Mouse (Mus musculus): ENCODE data around the gene Ankle2. TPM values are rescaled to one million over a fixed set of nuclear protein-coding genes. Genes with fewer than 3 reads are reported as not detected.

The Ankle2 gene
- polyA plus RNA-seq, 1 experiment from 2014 or later = 44.4 TPM

- Histone ChIP-seq H3K36me3 (ENCODE audit: control insufficient read depth, insufficient read depth, low read length) (peaks cover 8% of the 10 kb centered on the region), H3K4me1 (ENCODE audit: control insufficient read depth, insufficient read depth, low read length) (peaks cover 3% of the 10 kb centered on the region), H3K9me3 (ENCODE audit: control insufficient read depth, low read length) (no peaks in the 10 kb centered on the region), H3K27me3 (ENCODE audit: control insufficient read depth, insufficient read depth, low read length) (no peaks in the 10 kb centered on the region), H3K9ac (ENCODE audit: low read length) (no peak overlapping the region), H3K4me2 (ENCODE audit: low read depth, severe bottlenecking) (no peak overlapping the region), H3K4me3 (ENCODE audit: low read depth, low read length) (no peak overlapping the region), H3K27ac (replicated peaks; ENCODE audit: low read depth, low read length) (no peak overlapping the region)
- no peak for DNase-seq (ENCODE audit: low spot score)
- WGBS = 90% methylated on average over 6 of the region's 6 CpGs
- ATAC-seq (ENCODE audit: insufficient number of reproducible peaks, low FRiP score, low TSS enrichment, low read depth) = no peak
These were observed 39.4 kb downstream of the Ankle2 start for GRCm38 (mm10) chr5:110270242-110270641.

DNA sequence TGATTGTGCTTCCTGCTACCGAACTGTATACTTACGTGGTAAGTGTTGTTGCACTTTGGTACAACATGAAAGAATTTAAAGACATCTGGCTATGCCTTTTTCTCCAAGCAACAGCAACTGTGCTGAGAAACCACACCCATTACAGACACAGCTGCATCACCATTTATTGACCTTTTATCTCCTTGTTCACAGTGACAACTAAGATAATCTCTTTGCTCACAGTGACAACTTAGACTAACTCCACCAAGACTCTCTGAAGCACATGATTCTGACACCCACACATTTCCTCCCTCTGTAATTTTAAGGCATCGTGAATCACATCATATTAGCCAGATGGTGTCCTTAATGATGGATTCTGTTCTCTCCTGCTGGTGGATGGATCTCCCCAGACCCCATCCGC, 43.3 kb downstream of the Ankle2 start:
- 80% methylated on average over 4 of the region's 4 CpGs for WGBS
- no peaks in the 10 kb centered on the region for H3K36me3 ChIP-seq (ENCODE audit: control insufficient read depth, insufficient read depth, low read length)
- H3K9me3 ChIP-seq (ENCODE audit: control insufficient read depth, low read length) = no peaks in the 10 kb centered on the region
- no peak overlapping the region for H3K4me2 ChIP-seq (ENCODE audit: low read depth, severe bottlenecking)
- H3K27ac ChIP-seq (replicated peaks; ENCODE audit: low read depth, low read length) = no peak overlapping the region
- no peak overlapping the region for H3K4me3 ChIP-seq (ENCODE audit: low read depth, low read length)
- ATAC-seq (ENCODE audit: insufficient number of reproducible peaks, low FRiP score, low TSS enrichment, low read depth) = no peak
- no peak for DNase-seq (ENCODE audit: low spot score)
- no peak overlapping the region for H3K9ac ChIP-seq (ENCODE audit: low read length)
- H3K27me3 ChIP-seq (ENCODE audit: control insufficient read depth, insufficient read depth, low read length) = no peaks in the 10 kb centered on the region
- H3K4me1 ChIP-seq (ENCODE audit: control insufficient read depth, insufficient read depth, low read length) = no peaks in the 10 kb centered on the region

GRCm38 (mm10) chr5:110274846-110275245, 44.0 kb downstream of the Ankle2 start:
- WGBS = 73% methylated on average over 2 of the region's 2 CpGs
- no peak for DNase-seq (ENCODE audit: low spot score)
- H3K27ac ChIP-seq (replicated peaks; ENCODE audit: low read depth, low read length) = no peak overlapping the region
- no peaks in the 10 kb centered on the region for H3K4me1 ChIP-seq (ENCODE audit: control insufficient read depth, insufficient read depth, low read length)
- H3K27me3 ChIP-seq (ENCODE audit: control insufficient read depth, insufficient read depth, low read length) = no peaks in the 10 kb centered on the region
- H3K4me3 ChIP-seq (ENCODE audit: low read depth, low read length) = no peak overlapping the region
- H3K36me3 ChIP-seq (ENCODE audit: control insufficient read depth, insufficient read depth, low read length) = no peaks in the 10 kb centered on the region
- H3K9me3 ChIP-seq (ENCODE audit: control insufficient read depth, low read length) = no peaks in the 10 kb centered on the region
- no peak overlapping the region for H3K4me2 ChIP-seq (ENCODE audit: low read depth, severe bottlenecking)
- no peak for ATAC-seq (ENCODE audit: insufficient number of reproducible peaks, low FRiP score, low TSS enrichment, low read depth)
- H3K9ac ChIP-seq (ENCODE audit: low read length) = no peak overlapping the region

DNA sequence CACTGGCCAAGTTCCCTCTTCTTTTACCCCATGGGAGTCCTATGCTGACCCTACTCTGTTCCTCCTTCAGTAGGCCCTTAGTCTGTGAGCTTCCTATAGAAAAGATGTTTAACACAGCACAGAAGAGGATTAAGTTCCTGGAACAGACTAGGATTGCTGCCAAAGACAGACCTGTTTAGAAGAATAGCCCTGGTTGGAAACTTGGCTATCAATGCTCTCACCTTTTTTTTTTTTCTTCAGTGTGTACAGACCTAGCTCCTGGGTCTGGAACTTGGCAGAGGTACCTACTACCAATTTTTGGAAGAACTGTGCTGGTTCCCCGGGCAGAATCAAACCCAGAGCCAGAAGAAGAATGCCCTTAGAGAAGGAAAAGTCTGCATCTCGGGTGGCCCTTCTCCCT, 45.6 kb downstream of the Ankle2 start:
- WGBS = 80% methylated on average over 2 of the region's 2 CpGs
- DNase-seq (ENCODE audit: low spot score) (no peak), ATAC-seq (ENCODE audit: insufficient number of reproducible peaks, low FRiP score, low TSS enrichment, low read depth) (no peak)
- Histone ChIP-seq H3K27me3 (ENCODE audit: control insufficient read depth, insufficient read depth, low read length) (no peaks in the 10 kb centered on the region), H3K36me3 (ENCODE audit: control insufficient read depth, insufficient read depth, low read length) (no peaks in the 10 kb centered on the region), H3K9me3 (ENCODE audit: control insufficient read depth, low read length) (no peaks in the 10 kb centered on the region), H3K27ac (replicated peaks; ENCODE audit: low read depth, low read length) (no peak overlapping the region), H3K4me3 (ENCODE audit: low read depth, low read length) (no peak overlapping the region), H3K4me2 (ENCODE audit: low read depth, severe bottlenecking) (no peak overlapping the region), H3K4me1 (ENCODE audit: control insufficient read depth, insufficient read depth, low read length) (no peaks in the 10 kb centered on the region), H3K9ac (ENCODE audit: low read length) (no peak overlapping the region)

GRCm38 (mm10) chr5:110276910-110277309, 46.1 kb downstream of the Ankle2 start:
- Histone ChIP-seq H3K4me2 (ENCODE audit: low read depth, severe bottlenecking) (no peak overlapping the region), H3K9ac (ENCODE audit: low read length) (no peak overlapping the region), H3K4me1 (ENCODE audit: control insufficient read depth, insufficient read depth, low read length) (no peaks in the 10 kb centered on the region), H3K27ac (replicated peaks; ENCODE audit: low read depth, low read length) (no peak overlapping the region), H3K9me3 (ENCODE audit: control insufficient read depth, low read length) (no peaks in the 10 kb centered on the region), H3K4me3 (ENCODE audit: low read depth, low read length) (no peak overlapping the region), H3K27me3 (ENCODE audit: control insufficient read depth, insufficient read depth, low read length) (no peaks in the 10 kb centered on the region), H3K36me3 (ENCODE audit: control insufficient read depth, insufficient read depth, low read length) (no peaks in the 10 kb centered on the region)
- DNase-seq (ENCODE audit: low spot score) (no peak), ATAC-seq (ENCODE audit: insufficient number of reproducible peaks, low FRiP score, low TSS enrichment, low read depth) (peak; percentile 26; the same call in 1 of the 2 replicates)
- WGBS = 97% methylated on average over 1 of the region's 1 CpGs

- H3K4me2 ChIP-seq (ENCODE audit: low read depth, severe bottlenecking) = no peak overlapping the region
- ATAC-seq (ENCODE audit: insufficient number of reproducible peaks, low FRiP score, low TSS enrichment, low read depth) (no peak), DNase-seq (ENCODE audit: low spot score) (no peak)
- no peaks in the 10 kb centered on the region for H3K9me3 ChIP-seq (ENCODE audit: control insufficient read depth, low read length)
- H3K27me3 ChIP-seq (ENCODE audit: control insufficient read depth, insufficient read depth, low read length) = peaks cover 7% of the 10 kb centered on the region
- H3K9ac ChIP-seq (ENCODE audit: low read length) = no peak overlapping the region
- 90% methylated on average over 2 of the region's 2 CpGs for WGBS
- H3K4me3 ChIP-seq (ENCODE audit: low read depth, low read length) = no peak overlapping the region
- H3K27ac ChIP-seq (replicated peaks; ENCODE audit: low read depth, low read length) = no peak overlapping the region
- H3K36me3 ChIP-seq (ENCODE audit: control insufficient read depth, insufficient read depth, low read length) = no peaks in the 10 kb centered on the region
- peaks cover 5% of the 10 kb centered on the region; the same call in 1 of the 2 replicates for H3K4me1 ChIP-seq (ENCODE audit: control insufficient read depth, insufficient read depth, low read length)
These were observed 51.2 kb downstream of the Ankle2 start for GRCm38 (mm10) chr5:110281984-110282383.

GRCm38 (mm10) chr5:110284536-110284935, 53.7 kb downstream of the Ankle2 start:
- Histone ChIP-seq H3K36me3 (ENCODE audit: control insufficient read depth, insufficient read depth, low read length) (no peaks in the 10 kb centered on the region), H3K9ac (ENCODE audit: low read length) (no peak overlapping the region), H3K4me1 (ENCODE audit: control insufficient read depth, insufficient read depth, low read length) (peaks cover 5% of the 10 kb centered on the region; the same call in 1 of the 2 replicates), H3K9me3 (ENCODE audit: control insufficient read depth, low read length) (no peaks in the 10 kb centered on the region), H3K4me2 (ENCODE audit: low read depth, severe bottlenecking) (no peak overlapping the region), H3K27ac (replicated peaks; ENCODE audit: low read depth, low read length) (no peak overlapping the region), H3K27me3 (ENCODE audit: control insufficient read depth, insufficient read depth, low read length) (peaks cover 7% of the 10 kb centered on the region), H3K4me3 (ENCODE audit: low read depth, low read length) (no peak overlapping the region)
- no peak for ATAC-seq (ENCODE audit: insufficient number of reproducible peaks, low FRiP score, low TSS enrichment, low read depth)
- 13% methylated on average over 4 of the region's 4 CpGs for WGBS
- DNase-seq (ENCODE audit: low spot score) = peak; percentile 67

DNA sequence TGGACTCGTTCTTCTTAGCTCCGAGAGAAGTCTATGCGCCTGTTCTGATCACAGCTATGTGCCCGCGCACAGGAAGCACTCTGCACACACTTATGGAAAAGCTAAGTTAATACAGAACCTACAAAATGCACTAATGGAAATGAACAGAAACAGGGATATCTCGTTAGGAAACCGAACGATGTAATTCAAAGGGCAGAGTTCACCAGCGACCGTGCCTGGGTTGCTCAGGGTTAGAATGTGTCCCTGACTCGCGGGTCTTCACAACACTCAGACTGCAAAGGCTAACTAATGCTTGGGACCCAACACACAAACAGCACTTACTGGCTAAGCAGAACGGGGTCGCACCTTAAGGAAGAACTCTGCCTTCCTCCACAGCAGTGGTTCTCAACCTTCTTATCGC, 54.4 kb downstream of the Ankle2 start:
- peaks cover 5% of the 10 kb centered on the region; the same call in 1 of the 2 replicates for H3K4me1 ChIP-seq (ENCODE audit: control insufficient read depth, insufficient read depth, low read length)
- ATAC-seq (ENCODE audit: insufficient number of reproducible peaks, low FRiP score, low TSS enrichment, low read depth) = no peak
- H3K36me3 ChIP-seq (ENCODE audit: control insufficient read depth, insufficient read depth, low read length) = no peaks in the 10 kb centered on the region; the same call in 1 of the 2 replicates
- H3K9ac ChIP-seq (ENCODE audit: low read length) = no peak overlapping the region
- WGBS = 11% methylated on average over 15 of the region's 15 CpGs
- no peaks in the 10 kb centered on the region for H3K9me3 ChIP-seq (ENCODE audit: control insufficient read depth, low read length)
- peak overlapping the region; percentile 68 for H3K4me3 ChIP-seq (ENCODE audit: low read depth, low read length)
- peak; percentile 25 for DNase-seq (ENCODE audit: low spot score)
- H3K4me2 ChIP-seq (ENCODE audit: low read depth, severe bottlenecking) = peak overlapping the region; percentile 81
- H3K27me3 ChIP-seq (ENCODE audit: control insufficient read depth, insufficient read depth, low read length) = peaks cover 7% of the 10 kb centered on the region
- H3K27ac ChIP-seq (replicated peaks; ENCODE audit: low read depth, low read length) = no peak overlapping the region
